Mouse (Mus musculus): Measurements from ENCODE around the gene Ndel1. TPM values are rescaled to one million over a fixed set of nuclear protein-coding genes. Genes with fewer than 3 reads are reported as not detected.
A peak's percentile ranks its signal among the peaks of the same experiment; 100 is the strongest.

Gene Ndel1
- total and polyA plus RNA-seq, 3 experiments, result 26.2 to 64.3 (median 39.4) TPM

- Histone ChIP-seq H3K9me3 (replicated peaks) (no peaks in the 10 kb centered on the region), H3K27me3 (ENCODE audit: insufficient read depth, low read length) (peaks cover 33% of the 10 kb centered on the region), H3K4me3 (ENCODE audit: low read depth, low read length) (no peak overlapping the region), H3K36me3 (replicated peaks) (no peaks in the 10 kb centered on the region), H3K4me1 (ENCODE audit: insufficient read depth, low read depth, low read length) (peaks cover 26% of the 10 kb centered on the region)
- ATAC-seq (ENCODE audit: extremely low read depth, insufficient number of reproducible peaks, low FRiP score, poor library complexity, severe bottlenecking) (no peak), DNase-seq (ENCODE audit: low spot score) (no peak)
- TF ChIP-seq CTCF (IDR thresholded peaks at IDR 0.05; ENCODE audit: low read depth, low read length) (no peak), TAL1 (conservative IDR thresholded peaks at IDR 0.05; ENCODE audit: low read depth, low read length) (no peak), GATA2 (IDR thresholded peaks at IDR 0.05; ENCODE audit: borderline replicate concordance, low read depth, low read length) (no peak), POLR2AphosphoS5 (IDR thresholded peaks at IDR 0.05; ENCODE audit: insufficient replicate concordance, low read depth, low read length) (no peak), GATA1 (IDR thresholded peaks at IDR 0.05; ENCODE audit: borderline replicate concordance, low read length) (no peak)
Measured at GRCm38 (mm10) chr11:68859943-68860593, 11.6 kb downstream of the Ndel1 start.

- DNase-seq (ENCODE audit: low spot score) (no peak), ATAC-seq (ENCODE audit: extremely low read depth, insufficient number of reproducible peaks, low FRiP score, poor library complexity, severe bottlenecking) (no peak)
- peaks cover 23% of the 10 kb centered on the region for H3K4me1 ChIP-seq (ENCODE audit: insufficient read depth, low read depth, low read length)
- no peaks in the 10 kb centered on the region for H3K36me3 ChIP-seq (replicated peaks)
- peaks cover 24% of the 10 kb centered on the region for H3K27me3 ChIP-seq (ENCODE audit: insufficient read depth, low read length)
- no peak overlapping the region for H3K4me3 ChIP-seq (ENCODE audit: low read depth, low read length)
- H3K9me3 ChIP-seq (replicated peaks), result no peaks in the 10 kb centered on the region
- no peak for TF ChIP-seq CTCF (IDR thresholded peaks at IDR 0.05; ENCODE audit: low read depth, low read length)
- no peak for TF ChIP-seq GATA1 (IDR thresholded peaks at IDR 0.05; ENCODE audit: borderline replicate concordance, low read length)
- TF ChIP-seq POLR2AphosphoS5 (IDR thresholded peaks at IDR 0.05; ENCODE audit: insufficient replicate concordance, low read depth, low read length), result no peak
- TF ChIP-seq GATA2 (IDR thresholded peaks at IDR 0.05; ENCODE audit: borderline replicate concordance, low read depth, low read length), result no peak
- no peak for TF ChIP-seq TAL1 (conservative IDR thresholded peaks at IDR 0.05; ENCODE audit: low read depth, low read length)
Measured at GRCm38 (mm10) chr11:68857329-68857728, 14.3 kb downstream of the Ndel1 start.

- Histone ChIP-seq H3K36me3 (replicated peaks) (peaks cover 10% of the 10 kb centered on the region), H3K4me1 (ENCODE audit: insufficient read depth, low read depth, low read length) (peaks cover 38% of the 10 kb centered on the region), H3K27me3 (ENCODE audit: insufficient read depth, low read length) (peaks cover 8% of the 10 kb centered on the region), H3K4me3 (ENCODE audit: low read depth, low read length) (no peak overlapping the region), H3K9me3 (replicated peaks) (no peaks in the 10 kb centered on the region)
- no peak for DNase-seq (ENCODE audit: low spot score)
- ATAC-seq (ENCODE audit: extremely low read depth, insufficient number of reproducible peaks, low FRiP score, poor library complexity, severe bottlenecking), result no peak
- TF ChIP-seq GATA1 (IDR thresholded peaks at IDR 0.05; ENCODE audit: borderline replicate concordance, low read length) (no peak), TAL1 (conservative IDR thresholded peaks at IDR 0.05; ENCODE audit: low read depth, low read length) (no peak), POLR2AphosphoS5 (IDR thresholded peaks at IDR 0.05; ENCODE audit: insufficient replicate concordance, low read depth, low read length) (no peak), CTCF (IDR thresholded peaks at IDR 0.05; ENCODE audit: low read depth, low read length) (no peak), GATA2 (IDR thresholded peaks at IDR 0.05; ENCODE audit: borderline replicate concordance, low read depth, low read length) (no peak)
Measured at GRCm38 (mm10) chr11:68854621-68855020, 17.0 kb downstream of the Ndel1 start.

GRCm38 (mm10) chr11:68853611-68854401 lies 17.9 kb downstream of the Ndel1 start:
- peaks cover 39% of the 10 kb centered on the region for H3K4me1 ChIP-seq (ENCODE audit: insufficient read depth, low read depth, low read length)
- TF ChIP-seq GATA1 (IDR thresholded peaks at IDR 0.05; ENCODE audit: borderline replicate concordance, low read length) (no peak), POLR2AphosphoS5 (IDR thresholded peaks at IDR 0.05; ENCODE audit: insufficient replicate concordance, low read depth, low read length) (no peak), CTCF (IDR thresholded peaks at IDR 0.05; ENCODE audit: low read depth, low read length) (no peak), GATA2 (IDR thresholded peaks at IDR 0.05; ENCODE audit: borderline replicate concordance, low read depth, low read length) (no peak), TAL1 (conservative IDR thresholded peaks at IDR 0.05; ENCODE audit: low read depth, low read length) (no peak)
- DNase-seq (ENCODE audit: low spot score) (peak; percentile 58), ATAC-seq (ENCODE audit: extremely low read depth, insufficient number of reproducible peaks, low FRiP score, poor library complexity, severe bottlenecking) (0 out of 2 replicates have a peak, but pooled peaks have one; percentile 15)
- no peaks in the 10 kb centered on the region for H3K9me3 ChIP-seq (replicated peaks)
- peaks cover 16% of the 10 kb centered on the region for H3K36me3 ChIP-seq (replicated peaks)
- H3K4me3 ChIP-seq (ENCODE audit: low read depth, low read length), result peak overlapping the region; percentile 93
- peaks cover 3% of the 10 kb centered on the region for H3K27me3 ChIP-seq (ENCODE audit: insufficient read depth, low read length)

GRCm38 (mm10) chr11:68852932-68853409 lies 18.7 kb downstream of the Ndel1 start:
- peaks cover 38% of the 10 kb centered on the region for H3K4me1 ChIP-seq (ENCODE audit: insufficient read depth, low read depth, low read length)

GRCm38 (mm10) chr11:68852486-68852901 lies 19.2 kb downstream of the Ndel1 start:
- H3K36me3 ChIP-seq (replicated peaks), result peaks cover 22% of the 10 kb centered on the region
- H3K27me3 ChIP-seq (ENCODE audit: insufficient read depth, low read length), result no peaks in the 10 kb centered on the region
- no peaks in the 10 kb centered on the region for H3K9me3 ChIP-seq (replicated peaks)
- DNase-seq (ENCODE audit: low spot score) (peak; percentile 64), ATAC-seq (ENCODE audit: extremely low read depth, insufficient number of reproducible peaks, low FRiP score, poor library complexity, severe bottlenecking) (no peak)
- H3K4me3 ChIP-seq (ENCODE audit: low read depth, low read length), result peak overlapping the region; percentile 93
- peaks cover 38% of the 10 kb centered on the region for H3K4me1 ChIP-seq (ENCODE audit: insufficient read depth, low read depth, low read length)
- TF ChIP-seq GATA1 (IDR thresholded peaks at IDR 0.05; ENCODE audit: borderline replicate concordance, low read length) (no peak), CTCF (IDR thresholded peaks at IDR 0.05; ENCODE audit: low read depth, low read length) (no peak)

More at GRCm38 (mm10) chr11:68852932-68853409, 18.7 kb downstream of the Ndel1 start:
- Histone ChIP-seq H3K9me3 (replicated peaks) (no peaks in the 10 kb centered on the region), H3K27me3 (ENCODE audit: insufficient read depth, low read length) (no peaks in the 10 kb centered on the region), H3K36me3 (replicated peaks) (peaks cover 20% of the 10 kb centered on the region), H3K4me3 (ENCODE audit: low read depth, low read length) (peak overlapping the region; percentile 93)
- ATAC-seq (ENCODE audit: extremely low read depth, insufficient number of reproducible peaks, low FRiP score, poor library complexity, severe bottlenecking) (peak; percentile 90), DNase-seq (ENCODE audit: low spot score) (peak; percentile 98)
- TF ChIP-seq TAL1 (conservative IDR thresholded peaks at IDR 0.05; ENCODE audit: low read depth, low read length) (no peak), GATA2 (IDR thresholded peaks at IDR 0.05; ENCODE audit: borderline replicate concordance, low read depth, low read length) (no peak), POLR2AphosphoS5 (IDR thresholded peaks at IDR 0.05; ENCODE audit: insufficient replicate concordance, low read depth, low read length) (no peak), CTCF (IDR thresholded peaks at IDR 0.05; ENCODE audit: low read depth, low read length) (no peak), GATA1 (IDR thresholded peaks at IDR 0.05; ENCODE audit: borderline replicate concordance, low read length) (no peak)
